Mouse (Mus musculus): ENCODE measurements around the gene Twf2. TPM values are rescaled to one million over a fixed set of nuclear protein-coding genes. Genes with fewer than 3 reads are reported as not detected.

The Twf2 gene
- total and polyA plus RNA-seq, 3 experiments: 120 to 186 (median 131) TPM

- no peaks in the 10 kb centered on the region for H3K36me3 ChIP-seq (replicated peaks in 1 of 2; ENCODE audit: control insufficient read depth in 1 of 2, insufficient read depth in 1 of 2, low read length in 1 of 2)
- no peak for TF ChIP-seq NRF1 (IDR thresholded peaks at IDR 0.05; ENCODE audit: low read depth, low read length)
- no peak for TF ChIP-seq RAD21 (IDR thresholded peaks at IDR 0.05; ENCODE audit: low read depth, low read length)
- no peak for TF ChIP-seq HCFC1 (IDR thresholded peaks at IDR 0.05; ENCODE audit: low read depth, low read length)
- no peak for TF ChIP-seq MEF2A (IDR thresholded peaks at IDR 0.05; ENCODE audit: borderline replicate concordance, low read depth, low read length)
- no peak for TF ChIP-seq POLR2AphosphoS2 (IDR thresholded peaks at IDR 0.05; ENCODE audit: low read depth, low read length)
- no peak for TF ChIP-seq BHLHE40 (IDR thresholded peaks at IDR 0.05; ENCODE audit: low read depth, low read length)
- TF ChIP-seq ELF1 (IDR thresholded peaks at IDR 0.05; ENCODE audit: low read depth, low read length): no peak
- in situ Hi-C loops (cut with MboI; ENCODE audit: low pct_ligation_motif_present, low pct_unique_long_range_greater_than_20kb, low sequenced_read_pairs): no loop called here
- no peaks in the 10 kb centered on the region for H3K79me2 ChIP-seq (replicated peaks; ENCODE audit: control insufficient read depth, extremely low read depth, insufficient read depth, poor library complexity, severe bottlenecking)
- H3K9ac ChIP-seq (ENCODE audit: insufficient read depth, low read depth): no peak overlapping the region
- H3K27ac ChIP-seq (ENCODE audit: insufficient read depth, low read depth): peak overlapping the region; percentile 22; the same call in 1 of the 2 replicates
- DNase-seq (ENCODE audit: extremely low read depth): no peak
- peaks cover 17 to 21% of the 10 kb centered on the region in 2 experiments for H3K4me1 ChIP-seq (ENCODE audit: control insufficient read depth in 1 of 2, insufficient read depth in 2 of 2)
- H3K4me3 ChIP-seq (replicated peaks in 1 of 3; ENCODE audit: low read depth in 2 of 3, low read length in 2 of 3, poor library complexity in 1 of 3): no peak overlapping the region
- H3K9me3 ChIP-seq (replicated peaks; ENCODE audit: low read length): no peaks in the 10 kb centered on the region
- dilution Hi-C loops (cut with MboI; ENCODE audit: extremely low pct_ligation_motif_present, extremely low pct_unique_long_range_greater_than_20kb, low sequenced_read_pairs): no loop called here
- H3K4me2 ChIP-seq (ENCODE audit: insufficient read depth, low read depth, poor library complexity, severe bottlenecking): no peak overlapping the region
- peaks cover 5% of the 10 kb centered on the region for H3K27me3 ChIP-seq (replicated peaks)
Observed at GRCm38 (mm10) chr9:106261491-106261890, 58.6 kb downstream of the Twf2 start.

- Histone ChIP-seq H3K27me3 (replicated peaks) (peaks cover 3% of the 10 kb centered on the region), H3K79me2 (replicated peaks; ENCODE audit: control insufficient read depth, extremely low read depth, insufficient read depth, poor library complexity, severe bottlenecking) (no peaks in the 10 kb centered on the region), H3K4me2 (ENCODE audit: insufficient read depth, low read depth, poor library complexity, severe bottlenecking) (no peak overlapping the region), H3K4me1 (ENCODE audit: control insufficient read depth in 1 of 2, insufficient read depth in 2 of 2) (peaks cover 17 to 21% of the 10 kb centered on the region in 2 experiments), H3K27ac (ENCODE audit: insufficient read depth, low read depth) (no peak overlapping the region), H3K4me3 (replicated peaks in 1 of 3; ENCODE audit: low read depth in 2 of 3, low read length in 2 of 3, poor library complexity in 1 of 3) (no peak overlapping the region), H3K36me3 (replicated peaks in 1 of 2; ENCODE audit: control insufficient read depth in 1 of 2, insufficient read depth in 1 of 2, low read length in 1 of 2) (no peaks in the 10 kb centered on the region), H3K9me3 (replicated peaks; ENCODE audit: low read length) (no peaks in the 10 kb centered on the region), H3K9ac (ENCODE audit: insufficient read depth, low read depth) (no peak overlapping the region)
- in situ Hi-C loops (cut with MboI; ENCODE audit: low pct_ligation_motif_present, low pct_unique_long_range_greater_than_20kb, low sequenced_read_pairs) (no loop called here), dilution Hi-C loops (cut with MboI; ENCODE audit: extremely low pct_ligation_motif_present, extremely low pct_unique_long_range_greater_than_20kb, low sequenced_read_pairs) (no loop called here)
- DNase-seq (ENCODE audit: extremely low read depth): no peak
- no peak for TF ChIP-seq E2F4 (IDR thresholded peaks at IDR 0.05; ENCODE audit: insufficient replicate concordance, low read depth, low read length)
Observed at GRCm38 (mm10) chr9:106262075-106262474, 59.2 kb downstream of the Twf2 start.

GRCm38 (mm10) chr9:106263381-106263924 lies 60.5 kb downstream of the Twf2 start:
- Histone ChIP-seq H3K27ac (ENCODE audit: insufficient read depth, low read depth) (no peak overlapping the region), H3K36me3 (replicated peaks in 1 of 2; ENCODE audit: control insufficient read depth in 1 of 2, insufficient read depth in 1 of 2, low read length in 1 of 2) (no peaks in the 10 kb centered on the region), H3K9ac (ENCODE audit: insufficient read depth, low read depth) (no peak overlapping the region), H3K4me2 (ENCODE audit: insufficient read depth, low read depth, poor library complexity, severe bottlenecking) (no peak overlapping the region), H3K4me1 (ENCODE audit: control insufficient read depth in 1 of 2, insufficient read depth in 2 of 2) (peaks cover 22 to 28% of the 10 kb centered on the region in 2 experiments), H3K4me3 (replicated peaks in 1 of 3; ENCODE audit: low read depth in 2 of 3, low read length in 2 of 3, poor library complexity in 1 of 3) (no peak overlapping the region), H3K79me2 (replicated peaks; ENCODE audit: control insufficient read depth, extremely low read depth, insufficient read depth, poor library complexity, severe bottlenecking) (no peaks in the 10 kb centered on the region), H3K27me3 (replicated peaks) (peaks cover 3% of the 10 kb centered on the region), H3K9me3 (replicated peaks; ENCODE audit: low read length) (no peaks in the 10 kb centered on the region)
- TF ChIP-seq RCOR1 (conservative IDR thresholded peaks at IDR 0.05; ENCODE audit: low read depth, low read length): no peak
- no peak for TF ChIP-seq JUND (conservative IDR thresholded peaks at IDR 0.05; ENCODE audit: low read depth, low read length)
- TF ChIP-seq BHLHE40 (IDR thresholded peaks at IDR 0.05; ENCODE audit: low read depth, low read length): no peak
- TF ChIP-seq CHD1 (IDR thresholded peaks at IDR 0.05; ENCODE audit: low read depth, low read length): no peak
- no peak for TF ChIP-seq PAX5 (IDR thresholded peaks at IDR 0.05; ENCODE audit: low read length)
- TF ChIP-seq MXI1 (IDR thresholded peaks at IDR 0.05; ENCODE audit: low read depth, low read length): no peak
- no peak for TF ChIP-seq GABPA (IDR thresholded peaks at IDR 0.05; ENCODE audit: insufficient replicate concordance, low read depth, low read length)
- no peak for TF ChIP-seq MAZ (IDR thresholded peaks at IDR 0.05; ENCODE audit: low read depth, low read length)
- TF ChIP-seq USF1 (IDR thresholded peaks at IDR 0.05; ENCODE audit: low read depth, low read length): no peak
- TF ChIP-seq TCF12 (IDR thresholded peaks at IDR 0.05; ENCODE audit: low read depth, low read length): no peak
- no peak for TF ChIP-seq EP300 (IDR thresholded peaks at IDR 0.05; ENCODE audit: low read length)
- no peak for TF ChIP-seq E2F4 (IDR thresholded peaks at IDR 0.05; ENCODE audit: insufficient replicate concordance, low read depth, low read length)
- TF ChIP-seq MYC (IDR thresholded peaks at IDR 0.05; ENCODE audit: low read depth, low read length): no peak
- no peak for TF ChIP-seq CTCF (conservative IDR thresholded peaks at IDR 0.05 in 1 of 2, IDR thresholded peaks at IDR 0.05 in 1 of 2; ENCODE audit: low read depth in 2 of 2, low read length in 2 of 2)
- no peak for TF ChIP-seq ZKSCAN1 (IDR thresholded peaks at IDR 0.05; ENCODE audit: borderline replicate concordance, low read depth, low read length)
- no peak for TF ChIP-seq KAT2A (IDR thresholded peaks at IDR 0.05; ENCODE audit: insufficient replicate concordance, low read length)
- TF ChIP-seq MEF2A (IDR thresholded peaks at IDR 0.05; ENCODE audit: borderline replicate concordance, low read depth, low read length): no peak
- TF ChIP-seq ELF1 (IDR thresholded peaks at IDR 0.05; ENCODE audit: low read depth, low read length): no peak
- no peak for TF ChIP-seq POLR2A (IDR thresholded peaks at IDR 0.05; ENCODE audit: low read depth, low read length)
- in situ Hi-C loops (cut with MboI; ENCODE audit: low pct_ligation_motif_present, low pct_unique_long_range_greater_than_20kb, low sequenced_read_pairs): no loop called here
- no peak for DNase-seq (ENCODE audit: extremely low read depth)
- dilution Hi-C loops (cut with MboI; ENCODE audit: extremely low pct_ligation_motif_present, extremely low pct_unique_long_range_greater_than_20kb, low sequenced_read_pairs): no loop called here

Data from CH12.LX (cell line).